Mouse (Mus musculus) thymus, postnatal 10 days (tissue): Measurements from ENCODE around the gene Pld3.
"Not testable (repeated sequence)": the region's sequence is repeated elsewhere in the genome, so short reads cannot be mapped to it uniquely, and the experiment has no call there.

ENCODE experiments used
- DNase-seq, 2 experiments: peaks; one replicate each; pipeline ENCODE4 v3.0.0; 2021; ENCODE audit warnings: low spot score in 2 of 2

Pld3 gene

GRCm38 (mm10) chr7:27526039-27526827, 26.8 kb downstream of the Pld3 start:
- peak; percentile 31 to 76 for DNase-seq

DNA sequence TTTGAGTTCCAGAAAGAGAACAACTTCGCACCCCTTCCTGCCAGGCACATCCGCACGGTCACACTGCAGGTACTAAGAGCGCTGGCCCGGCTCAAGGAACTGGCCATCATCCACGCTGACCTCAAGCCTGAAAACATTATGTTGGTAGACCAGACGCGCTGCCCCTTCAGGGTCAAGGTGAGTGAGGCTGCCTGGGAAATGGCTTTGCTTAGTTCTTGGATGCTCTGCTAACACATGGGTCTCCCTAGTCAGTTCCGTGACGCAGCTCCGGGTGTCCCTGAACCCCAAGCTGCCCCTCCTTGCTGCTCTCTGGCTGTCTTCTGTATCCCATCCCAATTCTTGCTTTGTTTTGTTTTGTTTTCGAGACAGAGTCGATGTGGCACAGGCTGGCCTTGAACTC, 29.2 kb downstream of the Pld3 start:
- no peak for DNase-seq

- no peak for DNase-seq
These were observed 30.1 kb downstream of the Pld3 start, which contains the start of gene Hipk4 for GRCm38 (mm10) chr7:27522967-27523366. Gene Hipk4, plus strand, starts transcription at chr7:27523267.

- no peak for DNase-seq
These were observed 32.4 kb downstream of the Pld3 start for GRCm38 (mm10) chr7:27520599-27520998.

DNA sequence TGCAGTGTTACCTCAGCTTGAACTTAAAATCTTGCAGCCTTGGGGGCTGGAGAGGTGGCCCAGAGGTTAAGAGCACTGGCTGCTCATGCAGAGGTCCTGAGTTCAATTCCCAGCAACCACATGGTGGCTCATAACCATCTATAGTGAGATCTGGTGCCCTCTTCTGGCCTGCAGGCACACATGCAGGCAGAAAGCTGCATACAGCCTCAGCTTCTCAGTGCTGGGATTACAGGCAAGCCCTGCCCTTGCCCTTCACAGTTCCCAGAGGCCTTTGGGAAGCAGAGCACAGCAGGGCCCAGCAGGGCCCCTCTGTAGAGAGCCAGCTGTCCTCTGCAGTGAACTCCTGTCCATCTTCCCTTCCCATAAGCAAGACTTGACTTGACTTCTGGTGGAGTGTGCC, 32.9 kb downstream of the Pld3 start:
- DNase-seq = no peak

DNA sequence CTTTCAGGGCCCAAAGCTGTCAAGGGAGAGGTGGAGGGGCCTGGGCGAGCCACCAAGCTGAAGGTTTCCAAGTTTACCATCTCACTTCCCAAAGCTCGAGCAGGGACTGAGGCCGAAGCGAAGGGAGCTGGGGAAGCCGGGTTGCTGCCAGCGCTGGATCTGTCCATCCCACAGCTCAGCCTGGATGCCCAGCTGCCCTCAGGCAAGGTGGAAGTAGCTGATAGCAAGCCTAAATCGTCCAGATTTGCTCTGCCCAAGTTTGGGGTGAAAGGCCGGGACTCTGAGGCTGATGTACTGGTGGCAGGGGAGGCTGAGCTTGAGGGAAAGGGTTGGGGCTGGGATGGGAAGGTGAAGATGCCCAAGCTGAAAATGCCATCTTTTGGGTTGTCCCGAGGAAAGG, 34.7 kb downstream of the Pld3 start:
- no peak for DNase-seq

- DNase-seq = no peak
These were observed 38.1 kb downstream of the Pld3 start for GRCm38 (mm10) chr7:27514961-27515360.

GRCm38 (mm10) chr7:27510809-27511208, 42.2 kb downstream of the Pld3 start:
- DNase-seq = no peak

- DNase-seq = peak; percentile 57 to 69
These were observed 44.4 kb downstream of the Pld3 start for GRCm38 (mm10) chr7:27508648-27509005.

DNA sequence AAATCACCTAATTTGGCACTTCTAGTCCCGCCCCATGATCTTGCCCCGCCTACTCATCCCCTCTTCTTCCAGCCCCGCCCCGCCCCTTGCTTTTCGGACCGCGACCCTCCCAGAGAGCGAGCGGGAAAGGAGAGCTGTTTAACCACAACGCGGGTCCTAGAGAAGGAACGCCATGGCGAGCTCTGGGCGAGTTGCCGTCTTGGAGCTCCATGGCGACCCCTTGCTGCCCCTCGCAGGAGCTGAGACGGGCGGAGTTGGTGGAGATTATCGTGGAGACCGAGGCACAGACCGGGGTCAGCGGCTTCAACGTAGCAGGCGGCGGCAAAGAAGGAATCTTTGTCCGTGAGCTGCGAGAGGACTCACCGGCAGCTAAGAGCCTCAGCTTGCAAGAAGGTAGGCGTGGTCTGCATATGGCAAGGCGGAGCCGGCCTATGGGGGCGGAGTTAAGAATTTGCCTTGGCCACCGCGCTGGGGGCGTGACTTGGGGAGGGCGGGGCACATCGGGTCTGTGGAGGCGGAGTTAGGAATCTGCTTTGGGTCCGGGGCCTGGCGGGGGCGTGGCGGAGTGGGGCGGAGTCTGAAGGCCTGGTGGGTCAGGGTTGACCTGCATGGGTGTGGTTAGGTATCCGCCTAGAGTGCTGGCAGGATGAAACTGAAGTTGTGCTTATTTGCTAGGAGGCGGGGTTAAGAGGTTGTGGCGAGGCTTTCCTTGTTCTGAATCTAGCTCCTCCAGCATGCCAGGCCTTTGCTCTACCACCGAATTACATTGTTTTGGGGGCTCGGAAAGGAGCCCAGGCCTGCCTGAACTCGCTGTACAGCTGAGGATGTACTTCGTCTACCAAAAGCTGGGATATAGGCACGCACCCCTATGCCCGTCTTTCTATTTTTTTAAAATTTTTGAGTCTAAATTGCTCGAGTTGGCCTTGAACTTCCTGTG, 45.0 kb downstream of the Pld3 start:
- DNase-seq = peak; percentile 92 to 95

- no peak for DNase-seq
These were observed 46.1 kb downstream of the Pld3 start for GRCm38 (mm10) chr7:27506765-27507370.

- no peak for DNase-seq
These were observed 51.4 kb downstream of the Pld3 start for GRCm38 (mm10) chr7:27501620-27502019.

GRCm38 (mm10) chr7:27499036-27499435, 54.0 kb downstream of the Pld3 start, which contains the start of gene Prx:
Gene Prx, plus strand, starts transcription at chr7:27499324.
- DNase-seq = no peak

GRCm38 (mm10) chr7:27494659-27495367, 58.2 kb downstream of the Pld3 start:
- DNase-seq = not testable (repeated sequence)

DNA sequence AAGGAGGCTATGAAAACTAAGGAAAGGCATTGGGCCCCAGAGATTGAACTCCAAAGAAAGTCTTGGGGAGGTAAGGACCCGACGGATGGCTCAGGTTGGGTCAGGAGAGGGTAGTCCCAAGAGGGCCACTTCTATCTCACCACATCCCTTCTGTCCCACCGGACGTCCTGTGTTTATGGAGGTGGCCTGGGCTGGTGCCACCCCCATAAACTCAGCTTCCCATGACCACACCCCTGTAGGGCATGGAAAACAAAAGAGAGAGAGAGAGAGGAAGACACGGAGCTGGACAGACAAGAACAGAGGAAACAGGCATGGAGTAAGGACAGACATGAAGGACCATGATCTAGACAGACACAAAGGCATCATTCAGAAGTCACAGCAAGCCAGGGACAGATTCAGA, 59.6 kb downstream of the Pld3 start:
- DNase-seq = no peak

- no peak for DNase-seq
These were observed 60.0 kb downstream of the Pld3 start for GRCm38 (mm10) chr7:27493022-27493421.

- no peak for DNase-seq
These were observed 61.2 kb downstream of the Pld3 start for GRCm38 (mm10) chr7:27491856-27492255.

DNA sequence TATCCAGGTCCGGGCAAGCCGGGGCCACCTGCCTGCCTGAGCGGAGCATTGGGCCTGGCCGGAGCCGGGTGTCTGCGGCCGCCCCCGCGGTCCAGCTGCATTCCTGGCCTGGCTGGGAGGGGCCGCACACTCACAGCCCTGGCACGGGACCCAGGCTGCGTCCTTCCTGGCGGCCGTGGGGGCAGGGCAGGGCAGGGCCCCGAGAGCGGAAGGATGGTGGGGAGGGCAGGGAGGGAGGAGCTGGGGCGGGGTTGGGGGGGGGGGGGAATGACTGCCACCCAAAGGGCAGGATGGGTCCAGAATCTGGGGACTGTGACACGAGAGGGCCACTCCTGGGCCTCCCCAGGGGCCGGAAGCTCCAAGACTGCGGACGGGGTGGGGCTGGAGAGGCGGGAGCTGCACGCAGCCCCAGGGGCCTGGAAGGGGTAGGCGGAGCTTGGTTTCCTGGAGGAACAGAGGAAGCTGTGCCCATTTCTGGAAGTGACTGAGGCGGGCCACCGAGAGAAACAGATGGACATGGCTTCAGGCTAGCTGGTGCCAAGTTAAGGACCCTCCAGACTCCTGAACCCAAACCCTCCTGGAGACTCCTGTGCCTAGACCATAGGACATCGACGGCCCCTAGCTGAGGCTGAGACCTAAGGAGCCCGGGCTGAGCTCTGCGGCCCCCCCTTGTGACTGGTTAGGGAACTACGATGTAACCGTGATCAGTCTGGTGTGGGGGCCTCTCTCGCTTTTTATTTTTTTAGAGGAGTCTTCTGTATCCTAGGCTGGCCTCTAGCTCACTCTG, 62.3 kb downstream of the Pld3 start:
- DNase-seq = peak; percentile 84 to 93

DNA sequence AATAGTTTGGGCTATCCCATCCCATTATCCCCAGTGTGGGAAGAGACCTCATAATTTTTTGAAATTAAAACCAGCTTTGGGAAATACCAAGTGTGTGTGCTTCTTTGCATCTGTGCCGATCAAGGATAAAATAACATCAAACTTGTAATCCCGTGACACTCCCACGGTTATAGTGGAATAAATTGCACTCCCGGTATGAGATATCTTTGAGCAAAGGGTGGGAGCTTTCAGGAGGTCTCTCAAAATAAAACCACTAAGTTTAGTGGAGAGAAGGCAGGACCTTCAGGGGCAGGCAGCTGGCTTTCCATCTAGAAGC, 62.8 kb downstream of the Pld3 start:
- no peak for DNase-seq

DNA sequence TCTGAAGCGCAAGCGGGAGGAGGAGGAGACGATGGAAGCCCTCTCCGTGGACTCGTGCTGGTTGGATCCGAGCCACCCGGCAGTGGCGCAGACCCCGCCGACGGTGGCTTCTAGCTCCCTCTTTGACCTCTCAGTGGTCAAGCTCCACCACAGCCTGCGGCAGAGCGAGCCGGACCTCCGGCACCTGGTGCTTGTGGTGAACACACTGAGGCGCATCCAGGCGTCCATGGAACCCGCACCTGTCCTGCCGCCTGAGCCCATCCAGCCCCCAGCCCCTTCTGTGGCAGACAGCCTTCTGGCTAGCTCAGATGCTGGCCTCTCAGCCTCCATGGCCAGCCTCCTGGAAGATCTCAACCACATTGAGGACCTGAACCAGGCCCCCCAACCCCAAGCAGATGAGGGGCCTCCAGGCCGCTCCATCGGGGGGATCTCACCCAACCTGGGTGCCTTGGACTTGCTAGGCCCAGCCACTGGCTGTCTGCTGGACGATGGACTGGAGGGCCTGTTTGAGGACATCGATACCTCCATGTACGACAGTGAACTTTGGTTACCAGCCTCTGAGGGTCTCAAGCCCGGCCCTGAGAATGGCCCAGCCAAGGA, 63.6 kb downstream of the Pld3 start:
- no peak for DNase-seq
